Mouse (Mus musculus) retina, postnatal 1 day (tissue): ENCODE measurements at regions not wholly inside any gene's neighbourhood (a gene's known extent, or its start where the extent isn't known, plus 50 kb on each side); places are given as distances from the start of the nearest gene placed in this dataset.

Experiments used
- DNase-seq: peaks from one replicate; pipeline ENCODE4 v3.0.0-alpha.2; 2012

DNA sequence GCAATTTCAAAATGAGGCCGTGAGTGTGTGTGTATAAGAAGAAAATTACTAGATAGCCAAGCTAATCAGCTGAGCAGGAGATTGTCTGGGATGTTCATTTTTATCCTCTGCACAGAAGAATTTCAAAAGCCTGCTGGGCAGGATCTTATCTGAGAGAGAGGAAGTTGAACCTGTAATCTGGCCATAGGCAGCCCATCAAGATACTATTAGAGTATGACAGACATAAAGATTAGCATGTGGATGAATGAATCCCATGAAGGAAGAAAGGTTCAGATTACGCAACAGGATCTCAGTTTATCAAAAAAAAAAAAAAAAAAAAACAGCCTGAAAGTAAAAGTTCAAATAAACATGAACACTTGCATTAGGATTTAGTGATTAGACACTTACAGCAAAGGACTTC is 317.3 kb upstream of the C030005K15Rik start:
- no peak for DNase-seq

DNA sequence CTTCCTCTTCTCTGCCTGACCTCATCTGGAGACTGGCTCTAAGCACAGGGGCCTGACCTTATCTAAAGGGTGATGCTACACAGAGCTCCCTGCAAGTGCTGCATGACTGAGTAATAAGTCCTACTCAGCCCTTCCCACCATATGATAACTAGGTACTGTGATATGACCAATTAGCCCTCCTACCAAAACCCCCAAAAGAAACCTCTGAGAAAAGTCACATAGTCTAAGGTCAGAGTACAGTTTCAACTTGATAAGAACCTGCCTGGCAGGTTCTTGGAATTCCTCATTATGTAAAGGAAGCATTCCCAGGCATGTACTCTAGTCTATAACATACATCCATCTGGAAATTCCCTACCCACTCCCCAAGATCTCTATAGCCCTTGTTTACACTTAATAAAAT is 318.0 kb upstream of the C030005K15Rik start:
- DNase-seq, result no peak

DNA sequence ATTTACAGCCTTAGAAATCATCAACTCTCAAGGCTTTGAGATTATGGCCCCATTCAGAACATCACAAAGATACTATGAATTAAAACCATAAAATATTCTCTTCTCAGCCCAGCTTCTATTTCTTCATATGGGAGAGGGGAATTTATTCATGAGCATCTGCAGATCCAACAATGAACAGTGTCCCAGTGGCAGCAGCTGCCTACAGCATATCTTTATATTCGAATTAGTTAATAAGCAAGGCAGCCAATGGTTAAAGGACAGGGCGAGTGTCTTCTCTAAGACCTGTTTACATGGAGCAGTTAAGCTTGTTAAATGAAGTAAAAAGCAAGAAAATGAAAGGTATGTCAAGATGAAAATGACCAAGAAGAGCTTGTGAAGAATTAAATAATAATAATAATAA is 346.9 kb upstream of the C030005K15Rik start:
- no peak for DNase-seq

DNA sequence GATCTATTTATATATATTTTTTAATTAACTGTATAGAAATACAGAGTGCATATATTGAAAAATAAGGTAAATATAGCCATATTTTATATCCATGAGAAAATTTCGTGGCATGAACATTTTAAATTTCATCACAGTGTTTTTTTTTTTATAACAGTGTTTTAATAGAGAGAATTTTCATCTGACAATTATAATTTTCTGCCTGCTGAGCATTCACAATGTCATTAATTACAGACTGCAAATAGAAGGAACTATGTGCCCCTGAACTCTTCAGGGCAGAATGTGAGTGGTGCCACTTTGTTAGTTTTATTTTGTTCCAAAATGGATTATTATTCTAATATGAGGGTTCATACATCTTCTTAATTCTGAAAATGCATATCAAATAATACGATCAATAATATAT is 358.3 kb upstream of the C030005K15Rik start:
- peak; percentile 74 for DNase-seq

DNA sequence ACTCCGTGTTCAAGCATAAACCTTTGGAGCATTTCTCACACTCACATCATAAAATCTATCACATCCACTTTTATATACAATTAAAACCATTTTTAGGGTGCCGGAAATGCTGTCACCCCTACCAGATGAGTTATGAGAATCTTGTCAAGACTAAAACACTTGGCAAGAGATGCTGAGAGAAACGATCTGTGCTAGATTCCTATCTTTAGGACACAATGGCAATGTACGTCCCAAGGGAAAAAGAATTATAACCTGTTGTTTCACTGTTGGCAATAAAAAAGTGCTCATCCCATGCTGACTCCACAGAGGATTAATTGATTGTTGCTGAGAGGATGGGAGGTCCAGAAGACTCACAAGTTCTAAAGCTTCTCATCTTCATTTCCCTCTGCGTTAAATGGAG is 389.7 kb upstream of the C030005K15Rik start:
- DNase-seq, result no peak

DNA sequence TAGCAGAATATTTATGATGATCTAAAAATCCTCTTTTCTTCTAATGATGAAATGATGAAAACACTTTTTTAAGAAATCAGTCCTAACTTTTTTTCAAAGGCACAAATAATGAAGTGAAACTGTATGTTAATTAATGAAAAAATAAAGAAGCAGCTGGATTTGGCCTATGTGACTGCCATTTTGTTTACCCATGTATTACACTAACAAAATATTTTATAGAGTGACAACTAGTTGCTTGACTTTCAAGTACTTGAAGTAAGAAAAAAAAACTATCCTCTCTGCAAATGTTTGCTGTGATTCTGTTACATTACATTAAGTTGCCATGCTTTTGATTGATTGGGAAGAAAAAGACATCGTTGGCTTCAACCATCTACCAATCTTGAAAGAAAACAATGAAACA is 399.2 kb upstream of the C030005K15Rik start:
- no peak for DNase-seq

DNA sequence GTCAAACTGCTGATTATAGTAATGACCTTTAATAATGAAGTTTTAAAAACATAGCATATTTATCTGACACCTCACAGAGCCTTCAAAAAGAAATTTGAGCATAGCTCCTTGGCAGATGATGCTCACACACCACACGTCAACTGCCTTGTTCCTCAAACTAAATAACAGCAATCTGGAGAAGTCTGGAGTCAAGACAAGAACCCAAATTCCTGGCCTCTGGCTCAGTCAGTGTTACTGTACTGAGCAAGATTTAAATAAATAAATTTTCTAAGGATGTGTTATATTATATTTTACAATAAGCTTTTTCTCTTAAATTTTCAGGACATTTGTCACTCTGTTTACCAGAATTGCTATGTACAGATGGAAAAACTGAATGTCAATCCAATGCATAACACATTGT is 408.5 kb upstream of the C030005K15Rik start:
- no peak for DNase-seq

DNA sequence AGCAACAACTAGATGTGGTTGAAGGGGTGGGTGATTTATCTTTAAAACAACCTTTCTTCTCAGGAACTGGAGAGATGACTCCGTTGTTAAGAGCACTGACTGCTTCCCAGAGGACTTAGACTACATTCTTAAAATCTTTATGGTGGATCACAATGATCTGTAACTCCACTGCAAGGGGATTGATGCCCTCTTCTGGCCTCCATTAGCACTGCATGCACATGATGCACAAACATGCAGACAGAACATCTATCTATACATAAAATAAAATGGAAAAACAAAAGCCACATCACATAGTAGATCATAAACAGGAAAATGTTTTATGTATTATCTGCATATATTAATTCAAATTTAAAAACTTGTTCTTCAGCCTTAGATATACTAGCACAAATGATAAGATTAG is 419.2 kb upstream of the C030005K15Rik start:
- DNase-seq, result no peak

DNA sequence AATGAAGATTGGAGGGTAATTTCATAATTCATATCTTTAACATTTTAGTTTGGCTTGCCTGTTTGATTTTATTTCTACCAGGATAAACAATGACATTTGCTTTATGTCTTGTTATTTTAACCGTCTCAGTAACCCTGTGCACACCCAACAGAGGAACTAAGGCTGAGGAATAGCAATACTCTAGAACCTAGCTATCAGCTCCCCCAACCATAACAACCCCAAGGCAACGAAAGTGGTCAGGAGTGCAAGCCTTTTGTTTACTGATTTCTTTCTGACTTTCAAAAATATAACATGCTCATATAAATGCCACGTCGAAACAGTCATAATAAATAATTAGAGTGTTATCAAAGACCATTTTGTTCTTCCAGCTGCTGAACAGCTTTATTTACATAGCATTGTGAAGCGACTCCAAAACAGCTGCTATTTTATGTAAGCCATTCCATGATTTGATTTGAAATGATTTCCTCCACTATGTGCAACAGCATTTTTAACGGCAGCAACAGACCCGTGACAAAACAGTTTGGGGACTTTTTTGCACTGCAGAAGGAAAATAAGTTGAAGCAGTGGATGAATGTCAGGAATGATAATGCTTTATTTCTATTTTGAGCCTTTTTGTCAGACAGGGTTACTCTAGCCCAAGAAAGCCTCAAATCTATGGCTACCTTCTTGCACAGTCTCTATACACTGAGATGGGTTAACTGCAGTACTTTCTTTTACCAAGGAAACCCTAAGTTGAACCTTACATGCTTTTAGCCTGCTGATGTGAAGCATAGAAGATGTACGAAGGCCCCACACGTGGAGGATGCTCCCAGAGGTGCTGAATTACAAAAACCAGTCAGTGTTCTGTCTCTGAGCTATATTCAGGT is 420.7 kb upstream of the C030005K15Rik start:
- DNase-seq, result no peak

DNA sequence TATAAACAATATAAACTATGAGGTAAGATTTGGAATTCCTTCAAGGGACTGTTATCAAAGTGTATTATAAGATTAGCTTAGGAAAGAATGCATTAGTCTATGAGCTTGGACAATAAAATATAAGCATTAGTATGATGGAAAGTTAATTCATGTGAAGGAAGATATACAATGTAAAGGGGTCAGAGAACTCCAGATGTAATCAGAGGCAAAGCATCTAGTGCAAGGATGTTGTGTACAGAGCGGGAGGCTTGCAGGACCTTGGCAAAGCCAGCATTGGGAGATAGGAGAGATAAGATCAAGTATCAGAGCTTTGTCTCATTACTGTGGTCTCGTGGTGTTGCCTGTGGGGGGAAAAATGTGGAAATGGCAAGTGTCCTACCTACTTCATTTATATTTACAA is 429.4 kb upstream of the C030005K15Rik start:
- DNase-seq, result no peak

DNA sequence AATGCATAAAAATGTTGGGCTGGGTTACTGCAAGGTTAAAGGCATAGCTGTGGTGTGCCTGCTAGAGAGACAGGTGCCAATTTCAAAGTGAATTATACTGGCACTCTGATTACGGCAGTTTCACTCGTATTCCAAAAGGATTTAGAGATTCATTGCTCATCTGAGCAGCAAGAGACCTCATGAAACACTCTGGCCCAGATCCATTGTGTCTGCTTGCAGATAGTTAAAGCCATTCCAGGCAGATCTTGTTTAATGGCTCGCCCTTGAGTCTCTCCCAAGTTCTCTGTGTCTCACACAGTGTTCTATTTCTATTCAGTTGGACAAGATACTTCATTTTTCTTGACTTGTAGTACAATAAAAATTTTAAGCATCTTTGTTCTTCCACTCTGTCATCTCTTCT is 459.1 kb upstream of the C030005K15Rik start:
- DNase-seq, result peak; percentile 2

DNA sequence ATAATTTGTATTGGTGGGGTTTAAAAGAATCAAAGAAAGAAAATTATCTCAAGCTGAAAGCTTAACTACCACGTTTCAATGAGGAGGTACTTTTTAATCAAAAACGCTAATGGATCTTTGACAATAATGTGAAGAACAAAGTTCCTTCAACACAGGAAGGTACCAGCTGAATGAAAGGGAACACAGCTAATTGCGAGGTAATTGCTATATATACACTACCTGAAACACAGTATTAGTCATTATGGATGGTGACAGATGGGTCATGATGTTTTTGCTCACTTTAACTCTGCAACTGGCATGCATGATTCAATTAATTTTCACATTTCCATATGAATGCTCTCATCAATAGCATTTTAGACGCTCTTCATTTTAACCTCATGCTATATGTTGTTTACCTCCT is 470.3 kb upstream of the C030005K15Rik start:
- DNase-seq, result no peak

DNA sequence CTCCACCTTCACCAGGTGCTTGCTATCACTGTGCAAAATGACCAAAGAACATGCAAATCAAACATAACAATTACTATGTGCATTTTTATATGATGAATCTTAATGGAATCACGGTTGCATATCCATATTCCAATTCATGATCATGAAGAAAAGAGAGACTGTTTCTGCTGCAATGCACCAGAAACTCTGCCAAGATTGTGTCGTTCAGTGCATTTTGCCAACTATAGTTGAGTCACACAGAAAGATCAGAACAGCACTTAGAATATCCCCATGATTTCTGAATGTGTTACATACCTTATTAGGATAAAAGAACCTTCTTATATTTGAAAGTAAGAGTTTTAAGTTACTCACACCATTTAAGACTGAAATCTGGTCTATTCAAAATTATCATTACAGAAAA is 483.7 kb upstream of the C030005K15Rik start:
- DNase-seq, result no peak

DNA sequence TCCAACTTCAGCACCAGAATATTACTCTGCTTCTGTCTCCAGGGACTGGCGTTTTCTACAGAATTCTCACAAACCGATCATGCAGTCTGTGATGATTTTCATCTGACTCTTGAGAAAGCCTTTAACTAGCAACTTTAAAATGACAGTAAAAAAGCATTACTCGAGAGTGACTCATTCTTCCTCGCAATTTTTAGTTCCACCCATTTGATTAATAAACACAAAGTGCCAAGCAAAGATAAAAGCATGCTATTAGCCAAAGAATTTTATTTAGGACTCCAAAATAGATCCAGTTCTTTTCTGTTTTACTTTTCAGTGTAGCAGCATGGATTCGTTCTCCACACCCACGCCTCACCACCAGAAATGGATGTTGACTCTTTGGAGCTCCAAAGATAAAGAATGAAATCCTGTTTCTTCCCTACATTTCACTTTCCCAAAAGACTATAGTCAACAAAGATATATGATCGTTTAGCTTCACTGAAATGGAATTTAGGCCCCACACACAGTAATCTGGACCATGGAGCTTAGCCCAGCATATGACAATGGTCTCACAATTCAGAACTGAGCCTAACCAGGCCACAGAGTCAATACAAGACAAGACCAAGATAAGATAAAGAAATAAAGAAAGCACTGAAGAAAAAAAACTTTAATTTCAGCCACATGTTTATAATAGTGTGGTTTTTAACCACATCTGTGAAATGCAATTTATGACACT is 486.5 kb upstream of the C030005K15Rik start:
- peak; percentile 3 for DNase-seq

DNA sequence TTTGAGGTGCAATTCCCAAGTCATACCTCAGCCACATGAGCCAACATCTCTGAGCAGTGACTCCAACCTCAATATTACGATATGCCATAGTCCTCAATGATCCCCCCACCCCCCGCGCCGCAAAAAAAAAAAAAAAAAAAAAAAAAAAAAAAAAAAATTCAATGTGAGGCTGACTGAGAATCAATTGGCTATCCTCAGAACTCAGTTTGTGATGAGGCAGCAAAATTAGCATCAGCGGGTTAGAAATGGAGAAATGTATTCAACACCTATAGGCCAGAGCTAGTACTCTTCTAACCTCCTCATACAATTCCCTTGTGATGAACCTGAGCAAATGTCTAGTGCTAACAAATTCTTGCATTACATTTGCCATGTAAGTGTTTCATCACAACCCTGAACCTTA is 504.5 kb upstream of the C030005K15Rik start:
- no peak for DNase-seq

DNA sequence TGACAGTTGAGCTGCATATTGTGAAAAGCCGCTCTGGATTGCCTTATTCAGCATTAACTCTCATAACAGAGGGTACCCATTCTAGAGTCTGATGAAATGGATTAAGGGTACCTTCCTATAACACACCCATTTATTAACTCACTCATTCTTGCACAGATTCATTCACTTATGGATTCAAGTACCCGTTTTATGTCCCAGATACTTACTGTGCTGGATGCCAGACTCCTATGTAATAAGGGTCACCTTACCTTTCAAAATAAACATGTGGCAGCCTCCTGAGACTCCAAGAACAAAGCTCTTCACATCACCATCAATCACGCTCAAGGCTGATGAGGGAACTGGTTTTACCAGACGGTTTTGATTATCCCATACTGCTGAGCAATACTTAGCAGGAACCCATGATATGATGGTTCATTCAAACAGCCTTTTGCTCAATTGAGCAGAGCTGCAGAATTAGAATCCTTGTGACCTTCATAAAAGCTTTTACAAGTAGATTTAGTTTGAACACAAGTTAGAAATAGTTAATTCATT is 505.2 kb upstream of the C030005K15Rik start:
- no peak for DNase-seq

DNA sequence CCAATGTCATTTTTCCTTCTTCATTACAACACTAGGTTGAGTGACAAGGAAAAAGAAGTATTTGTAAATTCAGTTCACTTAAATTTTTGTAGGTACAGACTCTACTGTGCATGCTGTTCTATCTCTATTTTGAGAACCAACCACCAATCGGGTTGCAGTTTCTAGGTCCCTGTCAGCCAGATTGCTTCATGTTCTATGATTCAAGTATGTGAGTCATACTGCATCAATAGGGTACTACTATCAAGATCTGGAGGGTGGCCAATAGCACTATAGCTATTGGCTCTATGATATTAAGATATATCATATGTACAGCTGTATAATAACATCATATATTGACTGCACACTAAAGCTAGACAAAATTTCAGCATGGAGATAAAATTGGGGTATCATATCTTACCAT is 521.8 kb upstream of the C030005K15Rik start:
- no peak for DNase-seq

DNA sequence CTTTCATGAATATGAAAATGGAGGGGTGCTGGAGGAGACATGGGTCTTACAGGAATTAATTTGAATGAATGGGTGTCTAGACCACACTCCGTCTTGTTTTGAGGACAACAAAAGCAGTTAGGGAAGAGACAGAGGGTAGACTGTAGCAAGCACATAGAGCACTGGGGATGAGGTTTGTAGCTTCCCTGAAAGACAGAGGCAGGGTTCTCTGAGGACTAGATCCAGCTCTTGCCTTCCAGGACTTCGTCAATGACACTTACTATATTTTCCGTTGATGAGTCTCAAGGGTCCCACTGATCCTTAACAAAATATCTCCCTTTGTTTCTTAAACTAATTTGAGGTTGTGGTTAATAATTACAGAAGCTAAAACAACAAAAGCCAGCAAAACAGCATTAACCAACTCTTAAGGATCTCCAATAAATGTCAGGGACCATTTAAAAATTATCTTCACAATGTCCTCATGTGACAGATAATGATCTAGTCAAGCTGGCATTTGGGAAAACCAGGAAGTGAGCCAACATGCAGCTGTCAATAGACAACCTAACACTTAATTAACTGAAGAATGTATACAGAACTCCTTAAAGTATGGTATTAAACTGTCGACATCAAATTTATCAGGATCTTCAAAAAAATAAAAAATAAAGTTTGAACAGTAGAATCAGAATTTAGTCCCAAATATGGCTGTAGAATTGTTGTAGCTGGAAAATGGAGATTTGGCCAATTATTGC is 531.6 kb upstream of the C030005K15Rik start:
- DNase-seq, result no peak

DNA sequence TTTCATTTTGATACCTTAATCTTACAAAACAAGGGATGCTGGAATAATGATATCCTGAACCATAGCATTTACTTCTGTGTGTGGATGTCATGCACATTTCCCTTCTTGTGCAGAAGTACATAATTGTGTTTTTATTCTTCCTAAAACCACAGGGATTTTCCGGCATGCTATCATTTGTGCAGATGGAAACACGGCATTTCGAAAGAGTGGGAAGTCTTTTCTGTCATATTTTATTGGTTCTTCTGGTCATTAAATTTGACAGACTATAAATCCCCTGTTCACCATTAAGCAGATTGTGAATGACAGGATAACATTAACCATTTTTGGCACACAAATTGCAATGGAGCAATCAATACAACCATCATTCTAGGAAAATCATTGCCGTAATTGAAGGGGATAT is 532.7 kb upstream of the C030005K15Rik start:
- DNase-seq, result no peak

DNA sequence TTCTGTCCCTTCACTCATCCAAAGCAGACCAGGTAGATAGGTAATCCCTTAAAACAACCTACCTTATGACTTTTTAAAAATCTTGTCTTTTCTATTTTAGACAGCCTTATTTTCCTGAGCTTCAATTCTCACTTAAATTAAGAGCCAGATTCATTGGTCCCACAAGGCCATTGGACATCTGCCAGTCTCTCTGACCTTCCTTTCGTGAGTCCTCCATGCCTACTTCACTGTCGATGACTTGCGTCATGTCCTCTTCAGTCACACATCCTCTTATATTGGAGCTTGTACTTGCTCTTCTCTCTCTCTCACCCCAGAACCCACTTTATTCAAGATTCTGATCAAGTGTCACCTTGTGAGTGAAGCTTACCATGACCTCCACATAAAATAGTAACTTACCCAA is 542.0 kb upstream of the C030005K15Rik start:
- no peak for DNase-seq

DNA sequence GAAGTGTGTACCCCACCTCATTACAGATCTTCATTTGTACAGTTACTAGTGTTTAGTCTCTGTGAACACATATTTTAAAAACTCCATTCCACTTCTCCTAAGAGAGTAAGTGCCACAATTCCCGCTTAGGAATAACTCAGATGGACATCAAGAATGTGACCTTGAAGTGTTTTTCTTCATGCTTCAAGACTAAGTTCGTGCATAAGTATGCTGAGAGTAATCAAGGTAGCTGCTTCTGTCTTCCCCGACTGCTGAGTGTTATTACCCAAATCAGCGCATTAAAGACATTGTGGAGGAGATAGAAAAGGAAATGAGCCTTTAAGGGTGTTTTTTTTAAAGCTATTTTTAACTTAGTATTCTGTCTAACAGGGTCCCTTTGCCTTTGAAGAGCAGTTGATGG is 565.1 kb upstream of the C030005K15Rik start:
- no peak for DNase-seq

DNA sequence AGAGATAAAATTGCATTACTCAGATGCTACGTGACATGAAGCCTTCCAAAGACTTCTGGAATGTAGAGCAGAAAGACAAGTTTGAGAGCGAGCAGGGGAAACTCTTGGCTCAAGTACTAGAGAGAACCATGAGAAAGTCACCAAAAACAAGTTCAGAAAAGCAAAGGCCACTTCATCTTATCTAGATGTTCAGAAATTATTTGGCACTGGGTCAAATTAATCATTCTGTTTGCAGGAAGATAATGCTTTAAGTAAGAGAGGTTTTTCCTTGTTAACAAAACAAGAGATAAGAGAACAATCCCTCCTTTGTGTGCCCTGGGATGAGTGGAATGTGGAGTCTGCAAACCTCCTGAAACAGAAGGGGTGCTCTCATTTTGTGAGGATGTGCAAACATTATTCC is 565.6 kb upstream of the C030005K15Rik start:
- DNase-seq, result peak; percentile 14

DNA sequence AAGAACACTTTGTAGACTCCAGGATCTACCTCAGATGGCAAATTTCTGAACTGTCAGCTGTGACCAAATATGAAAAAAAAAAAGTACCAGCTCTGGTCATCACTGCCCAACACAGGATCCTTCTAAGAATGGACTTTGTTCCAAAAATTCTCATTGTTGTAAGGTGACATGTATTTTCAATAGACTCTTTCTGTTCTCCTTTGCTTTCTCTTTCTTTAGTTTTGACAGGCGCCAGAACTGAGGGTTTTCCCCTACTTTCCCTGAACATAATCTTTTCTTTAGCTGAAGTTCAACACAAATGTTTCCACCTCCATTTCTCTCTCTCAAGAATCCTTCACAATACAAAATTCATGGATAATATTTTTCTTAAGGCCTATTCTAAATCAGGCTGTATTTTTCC is 579.1 kb upstream of the C030005K15Rik start:
- no peak for DNase-seq

DNA sequence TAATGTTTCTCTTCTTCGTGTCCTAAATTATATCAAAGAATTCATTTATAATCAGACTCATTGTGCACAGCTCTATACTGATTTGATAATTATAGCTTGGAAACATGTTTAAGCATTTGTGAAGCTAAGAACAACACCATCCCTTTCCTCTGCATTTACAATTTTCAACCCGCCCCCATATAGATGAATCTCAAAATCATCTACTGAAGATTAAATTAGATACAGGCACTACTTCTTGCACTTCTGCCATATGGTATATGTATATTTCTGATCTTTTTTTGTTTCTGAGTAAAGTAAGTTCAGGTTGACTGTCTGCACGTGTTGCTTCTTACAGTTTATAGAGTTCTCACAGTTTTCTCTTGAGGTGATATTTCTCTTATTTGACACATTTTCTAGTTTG is 583.1 kb upstream of the C030005K15Rik start:
- no peak for DNase-seq
